Mouse (Mus musculus) NIH3T3 (cell line): ENCODE data around the gene Cmas.

Experiments used
- DNase-seq: peaks from one replicate; pipeline ENCODE4 v3.0.0-alpha.2; 2012; ENCODE audit warnings: low read depth

The Cmas gene

GRCm38 (mm10) chr6:142793468-142793867, 37.0 kb downstream of the Cmas start:
- DNase-seq, result no peak

- no peak for DNase-seq
These were observed 38.6 kb downstream of the Cmas start for GRCm38 (mm10) chr6:142795087-142795486.

DNA sequence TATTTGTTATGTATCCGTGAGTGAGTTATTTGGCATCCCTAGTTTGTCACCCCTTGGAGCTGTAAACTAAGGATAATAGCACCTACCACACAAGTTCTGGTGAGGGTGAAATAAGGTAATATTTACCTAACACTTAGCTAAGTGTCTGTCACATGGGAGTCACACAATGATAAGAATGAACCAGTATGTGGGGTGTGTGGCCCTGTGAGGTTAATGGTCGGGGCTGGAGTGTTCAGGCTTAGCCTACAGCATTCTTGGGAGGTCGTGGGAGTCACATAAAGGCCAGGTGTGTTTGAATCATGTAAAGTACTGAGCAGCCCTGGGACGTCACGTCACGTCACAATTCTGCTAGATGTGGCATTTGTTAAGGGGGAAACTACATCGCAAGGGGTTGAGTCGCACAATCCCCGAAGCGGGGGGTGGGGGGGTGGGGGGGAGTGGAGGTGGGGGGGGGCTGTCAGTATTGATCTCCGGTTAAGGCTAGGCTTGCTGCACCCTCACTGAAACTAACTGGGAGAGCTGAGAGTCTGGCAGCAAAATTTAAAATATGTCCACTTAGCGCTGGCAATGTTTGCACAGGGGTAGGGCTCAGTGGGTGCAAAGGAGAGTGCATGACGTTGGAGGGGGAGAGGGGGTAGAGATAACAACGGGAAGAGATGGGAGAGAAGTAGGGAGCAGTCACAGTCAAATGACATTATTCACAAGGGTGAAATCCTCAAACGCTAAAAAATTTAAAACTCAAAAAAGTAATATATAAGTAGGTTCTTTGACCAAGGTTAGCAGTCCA, 39.4 kb downstream of the Cmas start:
- no peak for DNase-seq

DNA sequence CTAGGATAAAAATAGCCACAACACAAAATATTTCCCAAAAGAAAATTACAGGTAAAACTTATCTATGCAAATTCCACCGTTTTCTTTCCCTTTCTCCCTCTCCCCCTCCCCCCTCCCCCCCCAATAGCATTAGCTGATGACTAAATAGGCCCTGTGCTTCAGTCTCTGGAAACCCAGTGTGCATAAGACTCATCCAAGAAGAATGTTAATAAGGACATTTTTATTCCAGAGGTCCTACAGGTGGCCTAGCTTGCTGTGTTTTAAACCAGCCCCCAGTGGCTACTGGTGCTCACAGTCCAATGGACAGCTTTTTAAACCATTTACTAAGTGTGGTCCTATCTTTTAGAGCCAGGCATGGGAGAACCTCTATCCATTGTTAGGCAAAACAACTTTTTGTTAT, 41.5 kb downstream of the Cmas start:
- peak; percentile 14 for DNase-seq

GRCm38 (mm10) chr6:142798837-142799236, 42.4 kb downstream of the Cmas start:
- DNase-seq, result no peak

DNA sequence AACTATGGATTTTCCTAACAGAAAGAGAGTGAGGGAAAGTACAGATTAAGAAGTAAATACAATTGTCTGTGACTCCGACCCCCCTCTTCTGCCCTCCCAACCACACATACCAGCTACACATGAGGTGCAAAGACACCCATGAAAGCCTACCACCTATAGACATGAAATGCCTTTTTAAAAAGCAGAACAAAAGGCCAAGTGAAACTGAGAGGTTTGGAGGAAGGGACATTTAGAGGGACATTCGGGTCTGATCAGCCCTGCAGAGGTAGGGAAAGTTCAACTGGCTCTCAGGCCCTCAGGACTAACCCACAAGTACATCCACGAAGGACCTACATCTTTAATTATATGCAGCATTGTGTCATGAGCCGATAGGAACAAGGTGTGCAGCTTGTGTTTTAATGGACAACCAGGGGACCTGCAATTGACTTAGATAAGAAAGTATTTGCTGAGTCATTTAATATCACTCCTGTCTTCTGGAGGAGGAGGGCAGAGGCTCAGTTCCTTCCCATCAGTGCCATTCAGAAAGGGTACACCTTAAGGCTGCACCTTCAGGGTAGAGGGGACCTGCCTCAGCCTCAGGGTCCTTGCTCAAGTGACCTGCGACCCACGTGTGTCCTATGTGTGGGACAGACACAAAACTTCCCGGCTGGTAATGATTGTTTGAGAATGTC, 43.4 kb downstream of the Cmas start:
- DNase-seq, result no peak

DNA sequence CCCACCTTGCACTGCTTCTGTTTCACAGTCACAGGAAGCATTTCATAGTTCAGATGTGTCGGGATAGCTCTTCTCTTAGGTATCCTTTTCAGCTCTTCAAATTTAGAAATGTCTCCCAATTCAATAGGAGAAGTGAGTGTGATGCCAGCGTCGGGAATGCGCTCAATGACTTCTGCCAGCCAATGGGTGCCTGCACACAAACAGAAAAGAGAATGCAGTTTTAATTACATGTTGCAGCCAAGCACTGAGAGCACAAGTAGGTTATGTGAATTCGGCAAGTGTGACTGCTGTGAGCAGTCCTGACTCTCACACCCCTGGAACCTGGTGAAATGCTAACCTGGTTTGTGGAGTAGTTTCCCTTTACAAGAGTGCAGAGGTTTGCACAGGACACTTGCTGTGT, 45.2 kb downstream of the Cmas start:
- DNase-seq, result no peak

DNA sequence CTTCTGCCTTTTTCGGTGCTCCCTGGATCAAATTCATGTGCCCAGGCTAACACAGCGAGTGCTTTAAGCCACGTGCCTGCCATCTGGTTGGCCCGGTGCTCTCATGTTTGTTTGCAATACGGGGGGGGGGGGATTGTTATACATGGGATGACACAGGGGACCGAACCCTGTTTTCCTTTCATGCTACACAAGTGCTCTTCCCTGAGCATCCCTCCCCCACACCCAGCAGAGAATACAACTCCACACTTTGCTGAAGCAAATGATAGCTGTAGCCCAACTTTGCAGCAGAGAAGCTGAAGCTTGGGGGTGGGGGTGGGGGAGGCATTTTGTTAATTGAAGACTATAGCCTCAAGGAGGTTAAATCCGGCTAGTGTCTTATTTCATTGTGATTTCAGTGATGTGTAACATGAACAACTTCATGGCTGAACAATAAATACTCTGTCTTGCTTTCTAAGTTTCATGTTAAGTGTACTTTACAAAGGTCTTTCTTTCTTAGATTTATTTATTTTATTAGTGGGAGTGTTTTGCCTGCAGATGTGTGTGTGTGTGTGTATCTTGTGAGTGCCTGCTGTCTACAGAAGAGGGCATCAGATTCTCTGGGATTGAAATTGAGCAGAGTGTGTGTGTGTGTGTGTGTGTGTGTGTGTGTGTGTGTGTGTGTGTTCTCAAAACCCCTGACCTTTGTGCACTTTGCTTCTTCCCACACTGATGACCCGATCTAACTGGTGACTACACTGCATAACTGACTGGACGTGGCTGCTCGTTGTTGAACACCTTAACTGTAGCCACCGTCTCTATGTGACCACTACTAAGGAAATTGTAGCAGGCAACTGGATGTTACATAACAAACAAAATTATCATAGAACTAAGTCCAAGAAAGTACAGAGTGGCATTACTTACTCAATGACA, 46.4 kb downstream of the Cmas start:
- DNase-seq, result no peak

DNA sequence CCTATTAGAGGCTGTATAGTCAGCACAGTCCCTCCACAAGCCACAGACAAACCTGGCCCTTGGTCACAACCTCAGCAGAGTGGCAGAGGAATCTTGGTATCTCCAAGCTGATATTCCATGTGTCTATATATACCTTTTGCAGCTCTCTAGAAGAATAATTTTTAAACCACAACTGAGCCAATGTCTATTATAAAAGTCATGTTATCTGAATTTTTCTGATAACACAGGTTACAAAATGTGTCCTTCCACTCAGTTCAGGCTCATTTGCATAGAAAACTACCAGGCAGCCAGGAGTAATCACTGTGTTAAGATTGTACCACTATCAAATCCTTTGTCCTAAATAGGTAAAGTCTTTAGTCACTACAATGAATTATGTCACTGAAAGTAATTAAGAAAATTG, 47.9 kb downstream of the Cmas start, which contains the start of gene Sult6b2:
Gene Sult6b2 (minus strand): TSS at position 101 of the 400 bp plus-strand sequence.
- no peak for DNase-seq

DNA sequence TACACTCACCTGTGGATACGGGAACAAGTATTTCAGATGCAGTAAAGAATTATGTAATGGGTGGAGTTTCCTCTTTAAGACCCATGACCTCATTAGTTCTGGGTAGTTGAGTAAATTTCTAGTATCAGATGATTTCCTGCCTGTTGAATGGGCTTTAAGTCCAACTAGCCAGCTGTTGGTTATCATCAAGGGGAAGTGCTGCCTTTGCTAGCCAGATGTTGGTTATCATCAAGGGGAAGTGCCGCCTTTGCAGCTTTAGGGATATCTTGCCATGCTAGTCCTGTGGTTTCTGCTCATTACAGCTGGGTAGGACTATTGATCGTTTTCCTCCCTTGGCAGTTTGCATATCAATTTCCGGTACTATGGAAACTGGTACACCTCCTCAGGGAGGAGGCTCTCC, 49.8 kb downstream of the Cmas start:
- DNase-seq, result no peak

DNA sequence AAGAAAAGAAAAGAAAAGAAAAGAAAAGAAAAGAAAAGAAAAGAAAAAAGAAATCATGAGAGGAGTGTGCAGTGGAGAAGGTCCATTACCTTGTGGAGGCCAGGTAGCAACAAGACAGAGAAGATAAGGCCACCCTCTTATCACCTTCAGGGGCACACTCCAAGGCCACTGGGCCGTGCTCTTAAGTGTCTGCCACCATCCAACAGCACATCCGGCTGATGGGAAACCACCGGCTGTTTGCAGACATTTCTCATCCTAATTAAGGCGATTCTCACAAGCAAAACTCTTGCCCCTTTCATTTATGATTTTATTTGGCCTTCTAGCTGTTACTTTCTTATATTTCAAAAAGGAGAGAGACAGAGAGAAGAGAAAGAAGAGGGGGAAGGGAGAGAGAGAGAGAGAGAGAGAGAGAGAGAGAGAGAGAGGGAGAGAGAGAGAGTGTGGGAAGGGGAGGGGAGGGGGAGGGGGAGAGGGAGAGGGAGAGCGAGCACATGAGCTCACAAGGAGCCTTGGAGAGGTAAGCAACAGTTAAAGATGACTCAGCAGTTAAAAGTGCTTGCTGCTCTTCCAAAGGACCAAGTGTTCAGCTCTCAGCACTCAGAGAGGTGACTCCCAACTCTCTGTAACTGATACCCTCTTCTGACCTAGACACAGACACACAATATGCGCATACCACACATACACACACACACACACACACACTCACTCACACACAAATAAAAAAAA, 53.0 kb downstream of the Cmas start:
- no peak for DNase-seq

- DNase-seq, result peak; percentile 22
These were observed 53.8 kb downstream of the Cmas start for GRCm38 (mm10) chr6:142810239-142810638.

DNA sequence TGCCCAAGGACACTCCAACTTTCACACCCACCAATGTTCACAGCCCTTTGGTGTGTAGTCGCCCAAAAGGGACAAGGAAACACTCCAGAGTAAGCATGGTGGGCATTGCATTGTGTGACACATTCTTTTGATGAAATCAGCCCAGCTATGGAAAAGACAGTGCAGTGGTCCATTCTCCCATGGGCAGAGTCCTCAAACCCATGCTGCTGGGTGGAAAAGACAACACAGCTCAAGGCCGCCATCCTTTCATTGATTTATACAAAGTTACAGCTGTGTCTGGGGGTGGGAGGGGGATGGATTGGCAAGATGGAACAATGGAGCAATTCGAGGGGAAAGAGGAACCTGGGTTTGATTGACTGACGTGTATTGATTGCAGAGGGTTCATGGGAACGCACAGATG, 56.5 kb downstream of the Cmas start:
- no peak for DNase-seq

GRCm38 (mm10) chr6:142814011-142814410, 57.5 kb downstream of the Cmas start:
- no peak for DNase-seq

DNA sequence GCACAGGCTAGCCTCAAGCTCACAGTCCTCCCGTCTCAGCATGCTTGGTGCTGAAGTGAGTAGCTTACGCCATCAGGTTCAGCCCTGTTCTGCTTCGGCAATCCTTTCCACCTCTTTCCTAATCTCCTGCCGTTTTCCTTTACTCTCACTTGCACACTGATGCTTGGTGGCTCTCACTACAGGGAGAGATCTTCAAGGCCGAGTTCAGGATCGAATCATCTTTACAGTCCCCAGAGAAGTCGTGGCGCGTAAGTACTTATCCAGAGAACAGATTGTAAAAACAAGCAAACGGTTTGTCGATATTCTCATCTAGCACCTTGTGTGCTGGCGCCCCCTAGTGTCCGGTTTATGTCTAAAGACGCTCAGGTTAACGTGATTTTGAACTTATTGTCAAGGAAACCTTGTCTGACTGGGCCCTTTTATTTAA, 58.0 kb downstream of the Cmas start:
- DNase-seq, result peak; percentile 93

- no peak for DNase-seq
These were observed 59.0 kb downstream of the Cmas start for GRCm38 (mm10) chr6:142815513-142815912.

DNA sequence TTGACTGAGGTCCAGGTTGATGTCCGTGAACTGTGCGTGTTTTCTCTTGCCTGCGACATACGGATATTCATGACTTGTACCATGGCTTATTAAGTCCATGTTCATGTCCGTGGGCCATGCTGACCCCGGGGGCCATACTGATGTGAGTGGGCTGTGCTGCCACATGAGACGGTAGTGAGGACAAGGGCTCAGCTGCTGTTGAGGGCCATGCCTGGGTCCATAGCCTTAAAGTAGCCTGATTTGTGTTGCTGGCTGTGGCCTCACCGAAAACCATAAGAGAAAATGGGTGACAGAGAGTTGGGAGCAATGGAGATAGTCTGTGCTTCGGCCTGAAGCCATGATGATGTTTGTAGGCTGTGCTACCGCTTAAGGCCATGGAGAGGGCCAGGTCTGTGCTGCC, 61.8 kb downstream of the Cmas start:
- DNase-seq, result no peak

- DNase-seq, result no peak
These were observed 66.7 kb downstream of the Cmas start for GRCm38 (mm10) chr6:142823008-142823787.
